Mouse (Mus musculus) embryo, embryonic 10 days (tissue): ENCODE data around the gene Tex22.
A peak's percentile ranks its signal among the peaks of the same experiment; 100 is the strongest.

Source experiments
- DNase-seq: peaks from one replicate; pipeline ENCODE4 v3.0.0-alpha.2; 2015; ENCODE audit warnings: low spot score

Gene Tex22

DNA sequence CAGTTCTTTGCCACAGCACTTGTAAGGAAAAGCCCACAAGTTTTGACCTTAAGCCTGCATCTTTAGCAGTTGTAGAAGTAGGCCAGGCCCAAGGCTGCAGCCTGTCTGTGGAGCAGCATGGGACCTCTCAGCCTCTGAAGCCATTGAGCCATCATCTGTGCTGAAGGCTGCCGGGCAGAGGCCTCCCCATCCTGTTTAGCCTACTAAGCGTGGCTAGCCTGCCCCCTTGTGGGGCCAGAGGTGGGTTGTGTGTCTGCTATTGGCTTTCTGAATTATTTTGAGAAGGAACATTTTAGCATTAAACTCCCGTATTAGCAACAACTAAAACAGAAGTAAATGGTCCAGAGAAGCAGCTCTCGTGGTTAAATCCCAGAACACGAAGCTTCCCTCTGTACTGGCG, 28.2 kb downstream of the Tex22 start:
- peak; percentile 62 for DNase-seq

DNA sequence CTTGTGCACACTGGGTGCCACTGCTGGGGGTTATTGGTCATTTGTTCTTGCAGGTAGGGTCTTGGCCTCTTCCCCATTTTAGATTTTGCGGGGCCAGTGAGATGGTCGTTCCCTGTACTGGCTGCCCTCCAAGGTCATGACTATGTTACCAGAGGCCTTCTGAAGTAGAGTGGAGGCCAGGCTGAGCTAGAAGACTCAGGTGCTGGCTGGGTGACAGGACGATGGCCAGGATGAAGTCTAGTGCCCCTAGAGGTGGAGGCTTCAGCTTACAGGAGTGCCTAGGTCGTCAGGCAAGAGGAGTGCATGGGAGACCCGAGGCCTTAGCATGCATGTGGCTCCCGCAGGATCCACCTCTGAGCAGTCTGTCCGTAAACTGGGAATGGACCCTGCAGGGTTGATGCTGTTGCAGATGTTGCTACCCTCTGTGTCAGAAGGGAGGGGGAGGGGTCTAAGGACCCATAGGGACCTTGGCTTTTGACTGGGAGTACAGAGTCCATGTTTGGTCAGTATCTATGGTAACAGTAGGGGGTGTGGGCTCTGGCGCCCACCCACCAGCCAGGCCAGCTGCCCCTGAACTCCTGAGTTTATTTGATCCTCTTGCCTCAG, 29.6 kb downstream of the Tex22 start:
- DNase-seq: peak; percentile 47

DNA sequence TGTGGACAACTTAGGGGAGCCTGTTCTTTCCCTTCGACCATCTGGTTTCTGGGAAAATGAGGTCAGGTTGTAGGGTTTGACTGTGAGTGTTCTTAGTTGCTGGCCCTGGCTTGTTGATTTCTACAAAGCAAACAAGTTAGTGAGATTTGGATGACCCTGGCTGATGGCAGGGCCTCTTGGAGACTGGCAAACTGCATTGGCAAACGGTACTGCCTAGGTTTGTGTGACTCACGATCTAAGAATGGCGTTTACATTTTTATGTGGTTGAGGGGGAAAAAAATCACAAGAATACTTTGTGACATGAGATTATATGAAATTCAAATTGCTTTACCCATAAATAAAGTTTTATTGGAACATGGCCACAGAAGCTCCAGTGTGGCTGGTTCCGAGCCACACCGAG, 32.1 kb downstream of the Tex22 start:
- DNase-seq: no peak

DNA sequence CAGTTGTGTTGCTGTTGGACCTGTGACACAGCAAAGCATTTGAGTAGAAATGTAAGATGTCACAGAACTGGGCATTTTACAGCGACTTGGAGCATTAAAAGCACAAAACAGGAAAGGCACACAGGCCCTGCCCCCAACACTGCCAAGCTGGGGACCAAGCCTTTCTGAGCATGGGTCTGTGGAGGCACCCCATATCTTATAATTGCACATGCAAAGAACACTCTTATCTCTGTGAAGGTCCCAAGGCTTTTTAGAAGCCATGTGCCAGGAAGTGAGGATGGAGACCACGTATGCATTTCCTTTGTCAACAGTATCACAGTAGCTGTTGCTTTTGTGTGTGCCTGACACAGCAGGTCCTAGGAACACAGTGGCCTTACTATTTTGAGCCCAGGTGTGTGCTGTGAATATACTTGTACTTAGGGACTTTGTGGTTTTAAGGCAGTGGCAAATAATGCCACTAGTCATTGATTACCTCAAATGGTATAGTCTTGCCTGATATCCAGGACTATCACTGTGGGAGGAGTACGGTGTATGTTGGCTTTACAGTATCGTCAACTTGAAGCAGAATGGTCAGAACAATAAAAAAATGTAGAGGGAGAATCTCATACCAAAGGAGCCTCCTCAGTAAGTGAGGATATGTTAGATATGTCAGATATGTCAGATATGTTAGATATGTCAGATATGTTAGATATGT, 33.3 kb downstream of the Tex22 start:
- no peak for DNase-seq

DNA sequence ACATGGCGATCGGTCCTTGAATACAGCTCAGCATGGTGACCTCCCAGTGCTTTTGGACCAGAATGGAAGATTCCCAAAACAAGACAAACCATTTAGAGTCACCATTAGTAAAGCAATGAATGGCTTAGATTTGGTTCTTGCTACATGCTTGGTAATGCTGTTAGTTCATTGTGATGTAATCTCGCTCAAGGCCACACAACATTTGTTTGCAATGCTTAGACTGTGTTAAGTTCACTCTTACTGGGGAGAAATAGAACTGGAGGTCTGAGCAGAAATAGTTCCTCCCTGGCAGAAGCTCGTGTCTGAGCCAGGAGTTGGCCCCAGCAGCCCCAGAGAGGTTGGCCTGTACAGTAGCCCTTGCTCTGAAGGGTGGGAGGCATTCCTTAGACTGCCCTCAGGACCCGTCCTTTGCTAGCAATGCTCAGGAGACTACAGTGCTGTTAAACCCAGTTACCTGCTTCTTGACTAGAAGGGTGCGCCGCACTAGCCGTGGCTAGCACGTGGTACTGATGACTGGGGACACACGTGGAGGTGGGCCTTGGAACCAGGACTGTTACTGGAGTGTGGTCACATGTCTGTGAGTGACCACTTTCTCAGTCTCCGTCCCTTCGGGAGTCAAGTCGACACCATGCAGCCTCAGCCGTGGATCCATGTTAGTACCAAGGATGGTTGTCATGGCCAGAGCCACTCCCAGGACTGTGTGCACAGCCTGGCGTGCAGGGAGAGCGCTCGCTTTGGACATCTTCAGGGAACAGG, 34.4 kb downstream of the Tex22 start:
- no peak for DNase-seq

- no peak for DNase-seq
Measured at GRCm38 (mm10) chr12:113109801-113110200, 35.5 kb downstream of the Tex22 start.

DNA sequence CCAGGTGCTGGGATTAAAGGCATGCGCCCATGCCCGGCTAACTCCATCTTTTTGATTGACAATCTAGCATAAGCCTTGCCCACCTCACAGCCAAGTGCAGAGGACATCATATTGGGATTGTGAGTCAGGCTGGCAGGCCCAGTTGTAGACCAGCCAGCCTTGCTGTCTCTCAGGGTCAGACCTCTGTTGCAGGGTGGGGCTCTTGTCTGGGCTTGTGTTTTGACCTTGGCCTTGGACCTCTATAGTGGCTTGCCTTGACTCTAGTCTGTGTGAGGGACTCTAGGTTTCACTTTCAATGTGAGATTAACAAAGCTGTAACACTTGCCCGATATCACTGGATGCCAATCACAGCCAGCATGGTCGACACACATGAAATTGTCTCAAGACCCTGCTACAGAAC, 39.8 kb downstream of the Tex22 start:
- DNase-seq: no peak

DNA sequence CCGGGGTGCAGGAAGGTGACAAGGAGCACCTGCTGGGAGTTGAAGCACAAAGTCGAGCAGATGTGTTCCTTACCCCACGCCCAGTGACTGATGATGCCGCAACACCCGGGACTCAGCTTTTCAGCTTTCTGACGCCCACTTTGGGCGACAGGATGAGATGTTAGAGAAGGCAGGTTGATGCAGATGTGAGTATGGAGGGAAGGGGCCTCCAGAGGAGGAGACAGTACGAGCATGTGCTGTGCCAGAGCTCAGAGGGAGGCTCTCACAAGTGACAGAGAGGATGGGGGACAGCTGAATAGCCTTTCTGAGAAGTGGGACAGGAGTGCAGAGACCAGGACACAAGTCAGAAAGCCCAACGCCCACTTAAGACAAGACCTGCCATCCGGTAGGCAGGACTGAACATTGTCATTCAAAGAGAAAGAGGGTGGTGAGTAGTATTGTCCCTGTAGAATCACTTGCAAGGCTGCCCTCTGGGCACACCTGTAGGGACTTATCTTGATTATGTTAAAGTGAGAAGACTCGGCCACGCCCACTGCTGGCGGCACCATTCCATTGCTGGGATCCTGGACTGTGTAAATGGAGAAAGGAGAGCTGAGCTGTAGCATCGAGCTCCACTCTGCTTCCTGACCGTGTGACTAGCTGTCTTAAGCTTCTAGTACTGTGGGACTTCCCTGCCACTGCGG, 40.7 kb downstream of the Tex22 start:
- no peak for DNase-seq

- peak; percentile 84 for DNase-seq
Measured at GRCm38 (mm10) chr12:113119516-113120410, 45.5 kb downstream of the Tex22 start.

DNA sequence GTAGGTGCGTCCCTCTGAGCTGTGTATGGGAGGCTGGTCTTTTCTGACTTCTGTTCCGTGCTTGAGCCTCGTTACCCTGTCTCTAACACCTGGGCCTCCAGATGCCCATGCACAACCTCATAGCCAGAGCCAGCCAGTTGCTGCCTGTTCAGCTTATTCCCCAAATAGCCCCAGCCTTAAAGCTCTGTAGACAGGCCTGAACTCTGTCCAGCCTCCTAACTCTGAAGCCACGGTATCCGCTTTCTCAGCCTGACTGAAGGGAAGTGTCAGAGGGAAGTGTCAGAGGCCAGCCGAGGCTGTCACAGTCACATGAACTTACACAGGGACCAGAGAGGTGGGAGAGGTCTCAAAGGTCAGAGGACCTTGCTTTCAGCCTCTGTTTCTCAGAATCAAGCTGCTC, 50.4 kb downstream of the Tex22 start:
- DNase-seq: no peak

DNA sequence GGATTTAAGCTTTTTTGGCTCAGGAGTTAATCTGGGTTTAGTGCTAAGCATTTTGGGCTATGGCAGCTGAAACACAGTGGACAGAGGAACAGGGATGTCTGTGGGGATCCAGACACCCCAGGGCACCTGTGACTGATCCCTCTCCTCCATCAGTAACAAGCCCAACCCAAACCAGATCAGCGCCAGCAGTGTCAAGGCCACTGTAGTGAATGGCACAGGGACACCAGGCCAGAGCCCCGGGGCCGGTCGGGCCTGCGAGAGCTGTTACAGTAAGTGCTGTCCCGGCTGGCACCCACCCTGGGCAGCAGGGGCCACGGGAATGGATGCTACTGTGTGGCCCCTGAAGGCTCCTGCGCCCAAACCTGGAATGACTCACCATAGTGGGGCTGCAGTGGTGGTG, 56.4 kb downstream of the Tex22 start:
- DNase-seq: no peak

DNA sequence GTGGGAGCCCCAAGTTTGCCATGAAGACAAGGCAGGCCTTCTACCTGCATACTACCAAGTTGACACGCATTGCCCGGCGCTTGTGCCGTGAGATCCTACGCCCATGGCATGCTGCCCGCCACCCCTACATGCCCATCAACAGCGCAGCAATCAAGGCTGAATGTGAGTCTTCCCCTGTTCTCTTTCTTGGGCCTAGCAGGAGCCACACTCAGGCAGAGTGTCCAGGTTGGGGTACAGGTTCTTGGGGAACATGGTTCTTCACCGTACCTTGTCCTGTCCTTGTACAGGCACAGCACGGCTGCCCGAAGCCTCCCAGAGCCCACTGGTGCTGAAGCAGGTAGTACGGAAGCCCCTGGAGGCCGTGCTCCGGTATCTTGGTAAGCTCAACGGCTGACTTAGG, 57.3 kb downstream of the Tex22 start:
- no peak for DNase-seq

- no peak for DNase-seq
Measured at GRCm38 (mm10) chr12:113132567-113132966, 58.3 kb downstream of the Tex22 start.

GRCm38 (mm10) chr12:113133260-113133659, 59.0 kb downstream of the Tex22 start:
- DNase-seq: no peak

GRCm38 (mm10) chr12:113133861-113134403, 59.6 kb downstream of the Tex22 start:
- no peak for DNase-seq

DNA sequence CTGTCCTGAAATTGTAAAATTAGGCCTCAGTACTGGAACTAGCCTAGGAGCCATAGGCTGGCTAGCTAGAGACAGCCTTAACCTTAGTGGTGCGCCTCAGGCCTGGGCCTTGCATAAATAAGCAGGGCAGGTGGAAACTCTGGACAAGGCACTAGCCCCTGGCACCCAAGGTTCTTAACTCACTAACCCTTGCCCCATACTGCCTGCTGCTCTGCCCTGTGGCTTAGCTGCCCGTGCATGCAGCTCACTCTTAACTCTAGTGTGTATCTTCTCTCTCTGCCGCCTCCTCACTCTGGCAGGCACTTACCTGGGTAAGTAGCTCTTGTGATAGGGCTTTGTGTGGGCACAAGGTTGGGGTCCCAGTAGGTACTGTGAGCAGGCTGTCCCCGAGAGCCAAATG, 60.2 kb downstream of the Tex22 start:
- DNase-seq: no peak

DNA sequence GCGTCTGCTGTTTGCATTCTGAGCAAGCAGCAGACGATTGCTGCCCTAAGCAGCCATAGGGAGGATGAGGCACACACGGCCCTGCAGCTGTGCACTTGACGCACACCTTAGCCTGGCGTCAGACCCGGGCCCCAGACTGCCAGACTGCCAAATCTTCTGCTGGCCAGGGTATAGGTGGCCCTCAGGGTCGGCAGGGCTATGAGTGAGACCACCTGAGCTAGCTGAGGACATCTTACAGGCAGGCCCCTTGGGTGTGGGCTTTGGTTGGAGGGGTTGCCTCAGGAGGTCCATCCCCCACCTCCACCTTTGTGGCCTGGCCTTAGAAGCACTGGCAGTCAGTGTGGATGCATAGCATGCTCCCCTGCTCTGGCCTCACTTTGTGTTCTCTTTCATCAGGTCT, 61.1 kb downstream of the Tex22 start:
- no peak for DNase-seq

GRCm38 (mm10) chr12:113136492-113137020, 62.3 kb downstream of the Tex22 start:
- DNase-seq: no peak

DNA sequence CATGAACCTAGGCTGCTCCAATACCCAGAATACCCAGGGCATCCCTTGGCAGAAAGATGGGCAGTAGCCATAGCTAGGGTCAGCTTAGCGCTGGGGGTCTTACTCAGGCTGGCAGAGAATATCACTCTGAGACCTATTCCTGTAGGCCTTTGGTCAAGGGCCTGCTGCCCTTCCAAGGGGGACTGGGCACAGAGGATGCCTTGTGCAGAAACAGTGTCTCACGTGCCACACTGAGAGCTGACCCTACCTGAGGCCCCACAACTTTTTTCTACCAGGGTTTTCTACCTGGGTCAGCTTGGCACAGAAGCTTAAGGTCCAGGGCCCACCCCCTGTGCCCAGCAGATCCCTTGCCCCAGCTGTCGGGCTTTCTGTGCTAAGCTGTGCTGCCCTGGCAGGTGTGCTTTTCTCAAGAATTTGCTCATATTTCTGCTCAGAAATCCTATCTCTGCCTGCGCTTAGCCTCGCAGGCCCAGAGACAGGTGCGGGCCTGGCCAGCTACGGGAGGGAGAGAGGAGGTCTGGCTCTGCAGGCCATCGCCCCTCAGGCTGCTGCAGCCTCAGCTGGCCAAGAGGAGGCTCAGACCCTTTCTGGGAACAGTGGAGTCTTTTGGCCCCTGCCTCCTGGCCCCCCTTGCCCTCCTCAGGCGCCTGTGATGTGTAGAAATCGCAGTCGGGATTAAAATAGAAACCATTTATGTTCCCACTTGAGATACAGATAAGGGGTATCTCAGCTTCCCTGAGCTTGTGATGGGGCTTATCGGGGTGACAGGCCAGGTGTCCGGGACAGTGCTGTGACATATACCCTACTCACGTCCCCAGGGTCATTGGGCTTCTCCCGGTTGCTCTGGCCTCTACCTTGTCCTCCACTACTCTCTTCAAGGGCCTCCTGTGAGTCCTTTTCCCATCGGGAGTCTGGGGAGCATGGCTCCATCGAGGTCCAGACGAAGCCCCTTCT, 63.2 kb downstream of the Tex22 start:
- DNase-seq: no peak

DNA sequence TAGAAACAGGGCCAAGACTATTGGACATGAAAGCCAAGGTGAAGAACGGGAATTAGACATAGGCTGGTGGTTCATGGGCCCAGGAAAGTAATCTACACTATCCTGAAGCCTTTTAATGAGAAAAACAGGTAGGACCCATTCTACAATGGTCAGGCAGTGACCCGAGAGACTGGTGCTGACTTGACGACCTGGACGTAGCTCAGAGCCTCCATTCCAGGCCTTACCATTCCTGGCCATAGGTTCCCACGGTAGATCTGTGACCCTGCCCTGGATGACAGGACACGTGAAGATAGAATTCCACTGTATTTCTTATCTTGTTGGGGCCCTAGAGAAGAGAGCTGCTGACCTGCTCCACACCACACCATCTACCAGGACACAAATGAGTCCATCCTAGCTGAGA, 64.0 kb downstream of the Tex22 start:
- DNase-seq: no peak
